Mouse (Mus musculus) heart, embryonic 15.5 days (tissue): Measurements from ENCODE around the gene Dnhd1. TPM values are rescaled to one million over a fixed set of nuclear protein-coding genes. Genes with fewer than 3 reads are reported as not detected.
"Not testable (repeated sequence)": the region's sequence is repeated elsewhere in the genome, so short reads cannot be mapped to it uniquely, and the experiment has no call there.

Experiments
- ATAC-seq: fragments of 200-750 bp; cut with Nextera tagmentation; replicated peaks from 2 replicates; pipeline ENCODE4 v1.8.0; 2017; ENCODE audit warnings: low read depth, moderate TSS enrichment; ENCODE audit not compliant: insufficient number of reproducible peaks, insufficient read depth, low FRiP score
- H3K27ac ChIP-seq: fragments of 300-500 bp; sonication (generic); 2 replicates; pipeline ENCODE4 v1.5.1; 2015; ENCODE audit warnings: mild to moderate bottlenecking, inconsistent platforms
- H3K27me3 ChIP-seq: fragments of 300-500 bp; sonication (generic); 2 replicates; pipeline ENCODE4 v1.6.1; 2015; ENCODE audit warnings: inconsistent platforms
- H3K36me3 ChIP-seq: fragments of 300-500 bp; sonication (generic); 2 replicates; pipeline ENCODE4 v1.6.1; 2015; ENCODE audit warnings: mild to moderate bottlenecking, inconsistent platforms
- H3K4me1 ChIP-seq: fragments of 300-500 bp; sonication (generic); replicated peaks from 2 replicates; pipeline ENCODE4 v1.6.1; 2015; ENCODE audit warnings: inconsistent platforms
- H3K4me2 ChIP-seq: fragments of 300-500 bp; sonication (generic); 2 replicates; pipeline ENCODE4 v1.6.1; 2015; ENCODE audit warnings: inconsistent platforms, mild to moderate bottlenecking, moderate library complexity
- H3K4me3 ChIP-seq: fragments of 300-500 bp; sonication (generic); 2 replicates; pipeline ENCODE4 v1.5.1; 2015; ENCODE audit warnings: mild to moderate bottlenecking, inconsistent platforms
- H3K9ac ChIP-seq: fragments of 300-500 bp; sonication (generic); 2 replicates; pipeline ENCODE4 v1.6.1; 2015; ENCODE audit warnings: mild to moderate bottlenecking, inconsistent platforms
- H3K9me3 ChIP-seq: fragments of 300-500 bp; sonication (generic); replicated peaks from 2 replicates; pipeline ENCODE4 v1.6.1; 2016; ENCODE audit warnings: inconsistent platforms
- WGBS: fragments of 180-500 bp; shearing (Covaris S2); methylation state at CpG from one replicate; pipeline ENCODE4 v1.1.7; 2015; ENCODE audit warnings: mixed read lengths; 5-methylcytosine and 5-hydroxymethylcytosine counted together
- polyA plus RNA-seq: library from polyadenylated mRNA; unstranded; fragments of >200 nt; fragmentation: Nextera tagmentation; extraction: Ambion mirVana; gene quantifications from 2 replicates; pipeline ENCODE4 v1.2.1, GENCODE M21; 2015

The Dnhd1 gene
- polyA plus RNA-seq, 1 experiment from 2014 or later: 0.72 TPM

DNA sequence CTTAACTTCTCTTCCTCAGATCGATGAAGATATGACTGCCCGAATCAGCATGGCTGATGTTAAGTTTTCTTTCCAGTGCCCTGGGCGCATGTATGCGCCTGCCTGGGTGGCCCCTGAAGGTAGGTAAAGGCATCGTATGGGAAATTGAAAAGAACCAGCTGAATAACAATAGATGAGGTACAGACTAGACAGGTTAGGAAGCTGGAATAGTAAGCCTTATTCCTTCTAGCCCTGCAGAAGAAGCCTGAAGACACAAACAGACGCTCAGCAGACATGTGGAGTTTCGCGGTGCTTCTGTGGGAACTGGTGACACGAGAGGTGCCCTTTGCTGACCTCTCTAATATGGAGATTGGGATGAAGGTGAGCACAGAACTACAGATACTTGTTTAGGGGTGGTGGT lies 91.4 kb downstream of the Dnhd1 start:
- 88% methylated on average over 9 of the region's 9 CpGs for WGBS
- Histone ChIP-seq H3K36me3 (peaks cover 31% of the 10 kb centered on the region), H3K9me3 (no peaks in the 10 kb centered on the region), H3K4me3 (no peak overlapping the region), H3K4me1 (peaks cover 31% of the 10 kb centered on the region), H3K27ac (no peak overlapping the region), H3K27me3 (no peaks in the 10 kb centered on the region), H3K9ac (no peak overlapping the region), H3K4me2 (no peak overlapping the region)
- no peak for ATAC-seq

DNA sequence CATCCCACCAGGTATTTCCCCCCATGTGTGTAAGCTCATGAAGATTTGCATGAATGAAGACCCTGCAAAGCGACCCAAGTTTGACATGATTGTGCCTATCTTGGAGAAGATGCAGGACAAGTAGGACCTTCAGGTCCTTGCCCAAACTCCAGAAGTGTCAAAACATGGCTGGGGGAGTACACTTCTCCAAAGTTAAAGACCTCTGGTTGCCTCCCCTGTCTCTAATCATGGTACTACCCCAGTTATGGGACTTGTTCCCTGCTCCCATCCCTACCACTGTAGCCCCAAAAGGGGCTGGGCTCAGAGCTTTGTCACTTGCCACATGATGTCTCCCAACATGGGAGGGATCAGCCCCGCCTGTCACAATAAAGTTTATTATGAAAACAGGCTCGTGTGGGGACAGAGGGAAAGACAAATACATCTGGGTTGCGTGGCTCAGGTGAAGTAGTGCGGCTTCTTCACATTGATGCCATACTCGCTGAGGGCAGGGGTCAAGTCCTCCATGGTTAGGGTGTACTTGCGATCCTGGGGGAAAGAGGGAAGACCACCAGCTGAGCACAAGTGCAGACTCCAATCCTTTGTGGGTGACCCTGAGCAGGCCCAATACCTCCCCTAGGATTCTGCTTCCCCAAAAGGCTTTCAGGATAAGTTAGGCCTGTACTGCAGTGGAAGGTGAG lies 92.0 kb downstream of the Dnhd1 start:
- not testable (repeated sequence) for ATAC-seq, H3K27ac ChIP-seq, H3K9me3 ChIP-seq, H3K27me3 ChIP-seq, H3K9ac ChIP-seq
- H3K4me2 ChIP-seq: peak overlapping the region; percentile 87; the same call in 1 of the 2 replicates
- peaks cover 29% of the 10 kb centered on the region for H3K4me1 ChIP-seq
- peaks cover 37% of the 10 kb centered on the region for H3K36me3 ChIP-seq
- WGBS: 73% methylated on average over 7 of the region's 7 CpGs
- peak overlapping the region; percentile 77 for H3K4me3 ChIP-seq

DNA sequence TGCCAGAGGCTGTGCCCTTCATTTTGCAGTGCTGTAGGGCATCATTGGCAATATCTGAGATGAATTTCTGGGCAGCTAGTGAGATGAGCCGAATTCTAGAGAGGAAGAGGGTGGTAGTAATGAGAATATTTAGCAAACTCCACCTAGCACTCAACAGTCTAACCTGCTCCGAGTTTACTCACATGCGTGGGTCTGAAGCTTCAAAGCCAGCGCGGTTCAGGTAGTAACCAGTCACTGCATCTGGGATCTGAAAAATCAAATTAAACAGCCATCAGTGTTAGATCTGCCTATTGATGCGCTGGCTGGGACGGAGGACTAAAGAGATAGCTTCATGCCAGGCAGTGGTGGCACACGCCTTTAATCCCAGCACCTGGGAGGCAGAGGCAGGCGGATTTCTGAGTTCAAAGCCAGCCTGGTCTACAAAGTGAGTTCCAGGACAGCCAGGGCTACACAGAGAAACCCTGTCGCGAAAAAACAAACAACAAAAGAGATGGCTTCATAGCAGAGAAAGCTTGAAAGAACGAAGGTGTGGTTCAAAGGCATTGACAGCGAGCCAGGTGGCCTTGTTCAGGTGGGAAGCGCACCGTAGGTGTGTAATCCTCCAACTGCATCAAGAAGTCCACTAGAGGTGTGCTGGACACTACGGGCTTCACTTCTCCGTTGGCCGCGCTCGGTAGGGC lies 92.8 kb downstream of the Dnhd1 start:
- peaks cover 24% of the 10 kb centered on the region for H3K4me1 ChIP-seq
- not testable (repeated sequence) for H3K27me3 ChIP-seq, H3K9me3 ChIP-seq
- 0 out of 2 replicates have a peak, but pooled peaks have one; percentile 2 for ATAC-seq
- H3K27ac ChIP-seq: peak overlapping the region; percentile 79
- peak overlapping the region; percentile 77 for H3K4me3 ChIP-seq
- peak overlapping the region; percentile 91 for H3K9ac ChIP-seq
- peak overlapping the region; percentile 87 for H3K4me2 ChIP-seq
- peaks cover 41% of the 10 kb centered on the region for H3K36me3 ChIP-seq
- 30% methylated on average over 20 of the region's 20 CpGs for WGBS

DNA sequence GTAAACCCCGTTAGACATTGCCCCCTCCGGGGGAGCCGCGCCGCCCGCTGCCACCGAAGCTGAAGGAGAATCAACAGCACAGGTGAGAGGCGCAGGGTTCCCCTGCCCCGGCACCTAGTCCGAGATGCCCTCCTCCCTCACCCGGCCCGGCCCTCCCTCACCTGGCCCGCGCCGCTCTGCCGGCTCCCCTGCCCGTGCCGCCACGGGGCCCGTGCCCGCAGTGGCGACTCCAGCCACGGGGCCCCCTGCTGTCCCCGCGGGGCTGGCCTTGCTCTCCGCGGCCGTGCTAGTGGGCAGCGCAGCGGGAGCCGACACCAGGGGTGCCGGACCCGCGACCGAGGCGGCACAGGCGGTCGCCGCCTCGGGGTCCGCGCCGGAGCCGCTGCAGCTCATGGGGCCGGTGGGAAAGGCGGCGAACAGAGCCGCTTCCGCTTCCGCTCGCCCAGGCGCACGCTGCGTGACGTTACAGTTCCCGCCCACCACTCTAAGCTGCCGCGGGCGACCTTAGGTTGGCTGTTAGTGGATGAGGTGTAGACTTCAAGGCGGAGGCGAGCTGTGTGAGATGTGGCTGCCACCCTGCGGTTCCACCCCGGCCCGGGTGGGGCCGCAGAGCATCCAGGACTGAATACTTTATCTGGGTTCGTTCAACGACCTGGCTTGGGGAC lies 93.4 kb downstream of the Dnhd1 start, which contains the start of gene Taf10:
Taf10 (minus strand) TSS at position 436 of the 665 bp plus-strand sequence.
- H3K4me2 ChIP-seq: peak within 1 kb of the TSS; percentile 87
- peak within 1 kb of the TSS; percentile 91 for H3K9ac ChIP-seq
- no peaks in the 10 kb centered on the region for H3K9me3 ChIP-seq
- peak; percentile 95 for ATAC-seq
- H3K4me1 ChIP-seq: peaks cover 19% of the 10 kb centered on the region
- peaks cover 45% of the 10 kb centered on the region for H3K36me3 ChIP-seq
- no peaks in the 10 kb centered on the region for H3K27me3 ChIP-seq
- under 1% methylated on average over 65 of the region's 67 CpGs for WGBS
- peak within 1 kb of the TSS; percentile 77 for H3K4me3 ChIP-seq
- peak within 1 kb of the TSS; percentile 79 for H3K27ac ChIP-seq

DNA sequence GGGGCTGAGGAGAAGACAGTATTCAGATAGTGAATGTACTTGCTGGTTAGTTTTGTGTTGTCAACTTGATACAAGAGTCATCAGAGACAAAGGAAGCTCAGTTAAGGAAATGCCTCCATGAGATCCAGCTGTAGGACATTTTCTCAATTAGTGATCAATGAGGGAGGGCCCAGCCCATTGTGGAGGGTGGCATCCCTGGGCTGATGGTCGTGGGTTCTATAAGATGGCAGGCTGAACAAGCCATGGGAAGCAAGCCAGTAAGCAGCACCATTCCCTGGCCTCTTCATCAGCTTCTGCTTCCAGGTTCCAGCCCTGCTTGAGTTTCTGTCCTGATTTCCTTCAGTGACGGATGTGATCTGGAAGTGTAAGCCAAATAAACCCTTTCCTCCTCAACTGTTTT lies 97.1 kb downstream of the Dnhd1 start:
- 78% methylated on average over 2 of the region's 2 CpGs for WGBS

DNA sequence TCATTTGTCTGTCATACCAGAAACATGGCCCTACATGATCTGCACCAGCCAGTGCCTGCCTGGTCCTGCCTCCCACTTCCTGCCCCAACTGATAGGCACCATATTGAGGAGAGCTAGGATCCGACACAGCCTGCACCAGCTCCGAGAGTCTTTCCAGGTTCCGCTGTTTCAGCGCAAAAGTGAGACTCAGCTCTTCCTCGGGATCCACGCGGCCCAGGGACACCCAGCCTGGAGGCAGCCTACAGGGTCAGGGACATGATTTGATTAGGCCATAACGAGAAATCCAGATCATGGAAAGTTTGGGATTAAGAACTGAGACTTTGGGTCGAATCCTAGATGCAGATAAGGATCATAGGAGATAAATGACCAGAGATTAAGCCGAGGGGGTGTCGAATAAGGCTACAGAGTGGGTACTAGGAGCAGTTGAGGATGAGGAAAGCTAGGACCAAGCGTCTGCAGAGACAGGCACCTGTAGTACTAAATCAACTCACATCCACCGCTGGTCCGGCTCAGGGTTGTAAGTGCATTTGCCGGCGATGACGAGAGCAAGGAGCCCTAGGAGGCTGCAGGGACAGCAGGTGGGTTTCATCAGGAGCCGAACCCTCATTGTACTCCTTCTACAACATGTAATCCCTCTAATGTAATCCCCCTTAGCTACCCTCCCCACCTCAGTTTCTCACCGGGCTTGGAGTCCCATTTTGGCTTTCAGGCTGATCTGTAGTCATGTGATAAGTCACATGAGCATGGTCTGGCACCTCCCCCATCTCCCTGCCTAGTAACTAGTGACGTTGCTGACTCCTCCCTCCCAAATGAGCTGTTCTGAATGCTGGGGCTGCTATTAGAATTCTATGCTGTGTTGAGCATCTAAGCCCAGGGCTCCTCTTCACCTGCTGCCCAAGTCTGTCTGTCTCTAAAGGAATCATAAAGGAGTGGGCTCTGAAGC lies 101.1 kb downstream of the Dnhd1 start, which contains the start of gene Tpp1:
Tpp1 (minus strand) TSS at position 745 of the 943 bp plus-strand sequence.
- H3K27ac ChIP-seq: 0 out of 2 replicates have a peak within 1 kb of the TSS, but pooled peaks have one; percentile 17
- peak; percentile 91 for ATAC-seq
- 18% methylated on average over 20 of the region's 20 CpGs for WGBS

More for the DNA sequence above, 97.1 kb downstream of the Dnhd1 start:
- H3K27me3 ChIP-seq: no peaks in the 10 kb centered on the region
- peaks cover 16% of the 10 kb centered on the region for H3K4me1 ChIP-seq
- peaks cover 22% of the 10 kb centered on the region for H3K36me3 ChIP-seq
- no peak overlapping the region for H3K4me2 ChIP-seq
- no peak overlapping the region for H3K4me3 ChIP-seq
- H3K9ac ChIP-seq: no peak overlapping the region
- no peaks in the 10 kb centered on the region for H3K9me3 ChIP-seq
- no peak overlapping the region for H3K27ac ChIP-seq
- ATAC-seq: no peak

DNA sequence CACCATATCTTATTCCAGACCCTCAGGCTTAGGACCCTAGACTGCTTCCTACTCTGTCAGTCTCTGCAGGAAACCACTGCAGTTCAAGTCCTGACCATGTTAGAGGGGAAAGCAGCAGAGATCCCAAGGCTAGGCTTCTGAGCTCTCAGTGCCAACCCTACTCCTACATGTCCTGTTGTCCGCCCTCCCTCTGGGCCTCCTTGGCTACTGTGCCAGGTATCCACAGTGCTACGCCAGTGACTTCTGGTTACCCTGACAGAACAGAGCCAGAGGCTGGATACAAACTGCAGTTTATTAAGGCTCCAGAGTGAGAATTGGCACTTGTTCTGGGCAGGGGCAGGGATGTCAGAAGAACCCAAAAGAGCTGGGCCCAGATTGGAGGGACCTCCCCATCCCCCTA lies 102.1 kb downstream of the Dnhd1 start:
- H3K27me3 ChIP-seq: no peaks in the 10 kb centered on the region
- 79% methylated on average over 2 of the region's 2 CpGs for WGBS
- H3K9ac ChIP-seq: no peak overlapping the region
- H3K9me3 ChIP-seq: no peaks in the 10 kb centered on the region
- ATAC-seq: no peak
- no peak overlapping the region for H3K27ac ChIP-seq
- H3K4me1 ChIP-seq: peaks cover 8% of the 10 kb centered on the region
- H3K4me3 ChIP-seq: no peak overlapping the region
- H3K36me3 ChIP-seq: peaks cover 28% of the 10 kb centered on the region
- H3K4me2 ChIP-seq: no peak overlapping the region

More for the DNA sequence above, 101.1 kb downstream of the Dnhd1 start, which contains the start of gene Tpp1:
- peaks cover 29% of the 10 kb centered on the region for H3K36me3 ChIP-seq
- H3K4me3 ChIP-seq: peak within 1 kb of the TSS; percentile 67
- H3K4me1 ChIP-seq: peaks cover 8% of the 10 kb centered on the region
- H3K27me3 ChIP-seq: no peaks in the 10 kb centered on the region
- H3K9ac ChIP-seq: peak within 1 kb of the TSS; percentile 73
- H3K4me2 ChIP-seq: peak within 1 kb of the TSS; percentile 71
- no peaks in the 10 kb centered on the region for H3K9me3 ChIP-seq

DNA sequence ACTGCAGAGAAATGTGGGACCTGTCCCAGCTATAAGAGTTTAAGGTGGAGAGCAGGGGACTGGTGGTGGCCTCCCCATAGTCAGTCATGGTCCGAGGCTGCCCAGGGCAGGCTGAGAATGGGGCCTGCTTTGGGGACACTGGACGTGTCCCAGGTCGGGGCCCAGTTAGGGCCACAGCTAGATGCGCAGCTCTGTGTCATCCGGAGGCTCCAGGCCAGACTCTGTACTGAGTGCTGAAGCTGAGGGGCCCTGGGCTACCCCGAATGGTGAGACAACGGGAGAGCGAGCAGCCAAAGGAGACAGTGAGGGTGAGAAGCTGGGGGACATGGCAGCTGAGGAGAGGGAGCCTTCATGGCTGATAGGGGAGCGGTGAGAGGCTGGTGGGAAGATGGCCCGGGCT lies 102.7 kb downstream of the Dnhd1 start:
- Histone ChIP-seq H3K27ac (no peak overlapping the region), H3K4me3 (no peak overlapping the region), H3K9me3 (no peaks in the 10 kb centered on the region), H3K4me2 (no peak overlapping the region), H3K4me1 (peaks cover 8% of the 10 kb centered on the region), H3K9ac (no peak overlapping the region), H3K27me3 (no peaks in the 10 kb centered on the region), H3K36me3 (peaks cover 28% of the 10 kb centered on the region)
- ATAC-seq: no peak
- WGBS: 86% methylated on average over 10 of the region's 10 CpGs

DNA sequence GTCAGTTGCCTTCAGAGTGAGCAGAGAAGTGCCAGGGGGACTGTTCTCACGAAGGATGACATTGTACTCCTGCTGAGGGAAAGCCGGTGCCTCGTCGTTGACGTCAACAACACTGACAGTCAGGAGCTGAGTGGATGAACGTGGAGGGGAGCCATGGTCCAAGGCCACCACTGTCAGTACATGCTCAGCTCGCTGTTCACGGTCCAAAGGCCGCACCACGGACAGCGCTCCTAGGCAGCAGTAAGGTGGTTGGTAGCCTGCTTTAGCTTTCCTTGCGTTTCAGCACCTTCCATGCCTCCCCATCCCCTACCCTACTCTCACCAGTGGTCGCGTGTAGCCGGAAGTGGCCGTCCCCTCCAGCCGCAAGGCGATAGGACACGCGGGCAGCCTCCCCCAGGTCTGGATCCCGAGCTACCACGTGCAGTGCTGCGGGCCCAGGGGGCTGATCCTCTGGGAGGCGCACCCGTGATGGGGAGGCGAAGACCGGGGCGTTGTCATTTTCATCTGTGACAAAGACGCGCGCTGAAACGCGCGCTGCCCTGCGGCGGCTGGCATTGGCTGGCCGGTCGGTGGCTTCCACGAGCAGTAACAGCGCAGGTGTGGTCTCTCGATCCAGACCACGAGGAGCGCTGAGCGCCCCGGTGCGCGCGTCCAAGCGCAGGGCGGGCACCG lies 111.3 kb downstream of the Dnhd1 start:
- peak overlapping the region; percentile 79 for H3K4me2 ChIP-seq
- peaks cover 27% of the 10 kb centered on the region for H3K27me3 ChIP-seq
- no peak overlapping the region for H3K27ac ChIP-seq
- no peak for ATAC-seq
- no peak overlapping the region for H3K9ac ChIP-seq
- H3K4me3 ChIP-seq: peak overlapping the region; percentile 44
- no peaks in the 10 kb centered on the region for H3K9me3 ChIP-seq
- H3K4me1 ChIP-seq: peaks cover 9% of the 10 kb centered on the region
- WGBS: 27% methylated on average over 51 of the region's 51 CpGs
- peaks cover 22% of the 10 kb centered on the region; the same call in 1 of the 2 replicates for H3K36me3 ChIP-seq
